Mouse (Mus musculus) gastrocnemius, postnatal 14 days (tissue): ENCODE data around the gene Coa7. TPM values are rescaled to one million over a fixed set of nuclear protein-coding genes. Genes with fewer than 3 reads are reported as not detected.

Experiments used
- DNase-seq: peaks from one replicate; pipeline ENCODE4 v3.0.0; 2021; ENCODE audit warnings: mixed read lengths
- intact Hi-C: fragments of 180-260 bp; cut with DNase I; formaldehyde crosslinking; loops from one replicate; pipeline ENCODE4 v1.15.1; 2025; ENCODE audit warnings: low total_unique reads
- long read RNA-seq, 2 experiments: library from polyadenylated mRNA; stranded (forward); transcript quantifications; one replicate each; pipeline ENCODE4 v2.0.0; 2021
- total RNA-seq, 2 experiments: library from RNA; stranded (reverse); gene quantifications; 2 replicates each; pipeline ENCODE4 v1.2.3; 2021

The Coa7 gene
- total RNA-seq: 10 to 100 TPM; 29.0 to 31.3 TPM
- long read RNA-seq, experiment 1, transcript Coa7-202 (3 exons, 3,714 nt): major isoform, 20 of 21 reads
- long read RNA-seq, experiment 1, partial matches to known transcripts: 0 of 21 reads
- long read RNA-seq, experiment 1, other reads (novel, unspliced or antisense): 0 of 21 reads
- long read RNA-seq, experiment 2, transcript Coa7-202 (3 exons, 3,714 nt): major isoform, 23 of 24 reads
- long read RNA-seq, experiment 2, partial matches to known transcripts: 0 of 24 reads
- long read RNA-seq, experiment 2, other reads (novel, unspliced or antisense): 1 of 24 reads

DNA sequence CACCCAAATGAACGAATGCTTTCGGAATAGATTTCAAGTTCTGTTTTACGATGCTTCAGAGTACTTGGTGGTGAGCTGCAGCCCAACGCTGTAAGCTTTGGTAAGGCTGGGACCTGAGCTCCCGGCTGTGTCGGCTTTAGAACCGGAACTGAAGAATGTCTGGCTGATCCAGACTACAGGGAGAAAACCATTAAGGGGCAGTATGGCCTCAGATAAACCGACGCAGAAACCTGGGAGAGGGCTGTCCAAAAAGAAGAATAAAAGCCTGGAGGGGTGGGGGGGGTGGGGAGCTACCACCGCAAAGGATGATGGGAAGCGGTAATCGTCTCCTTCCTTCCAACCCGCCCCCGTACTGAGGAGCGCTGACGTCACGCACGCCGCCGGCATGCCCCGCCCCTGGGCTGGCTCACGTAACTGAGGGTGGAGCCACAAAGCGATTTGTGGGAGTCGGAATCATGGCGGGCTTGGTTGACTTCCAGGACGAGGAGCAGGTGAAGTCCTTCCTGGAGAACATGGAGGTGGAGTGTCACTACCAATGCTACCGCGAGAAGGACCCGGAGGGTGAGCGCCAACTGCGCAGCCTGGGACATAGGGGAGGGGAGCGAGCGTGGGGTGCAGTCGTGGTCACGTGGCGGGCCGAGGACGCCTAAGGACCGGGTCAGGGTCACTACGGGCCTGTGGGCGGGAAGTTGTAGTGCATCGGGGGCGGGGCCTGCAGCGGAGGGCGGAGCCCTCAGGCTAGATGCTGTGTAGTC, at the start of gene Coa7:
Gene Coa7 (plus strand): TSS at position 411 of the 755 bp plus-strand sequence.
- DNase-seq: peak; percentile 97
- intact Hi-C loops: no loop called here

- no peak for DNase-seq
- intact Hi-C loops: no loop called here
Observed at GRCm38 (mm10) chr4:108300266-108300665, 27.7 kb upstream of the Coa7 start.

- intact Hi-C loops: no loop called here
- DNase-seq: peak; percentile 92
Observed at GRCm38 (mm10) chr4:108300670-108301373, 27.1 kb upstream of the Coa7 start, which contains the start of gene Zyg11b. Gene Zyg11b, minus strand, starts transcription at chr4:108301096.

DNA sequence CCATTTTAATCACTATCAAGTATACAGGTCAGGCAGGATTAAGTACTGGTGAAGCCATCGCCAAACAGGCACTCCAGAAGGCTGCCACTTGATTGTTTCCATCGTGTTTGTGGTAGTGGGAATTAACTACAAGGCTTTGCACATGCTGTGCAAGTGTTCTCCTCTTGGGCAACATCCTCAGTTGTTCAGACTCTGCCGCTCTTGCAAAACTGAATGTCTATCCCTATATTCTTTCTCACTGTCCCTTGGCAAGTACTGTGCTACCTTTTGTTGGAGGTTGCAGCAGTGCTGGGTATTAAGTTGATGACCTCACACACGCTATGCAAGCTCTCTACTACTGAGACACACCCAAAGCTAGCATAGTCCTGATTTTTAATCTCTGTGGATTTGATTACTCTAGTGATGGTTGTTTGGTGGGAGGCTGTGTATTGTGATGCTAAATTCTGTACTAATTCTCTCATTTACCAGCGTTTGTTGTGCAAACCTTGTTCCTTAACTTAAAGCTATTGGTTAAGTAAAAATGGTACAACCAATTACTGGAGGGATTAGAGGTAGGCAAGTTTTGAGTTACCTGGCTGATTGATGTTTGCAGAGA, 25.5 kb upstream of the Coa7 start:
- intact Hi-C loops: no loop called here
- DNase-seq: no peak

DNA sequence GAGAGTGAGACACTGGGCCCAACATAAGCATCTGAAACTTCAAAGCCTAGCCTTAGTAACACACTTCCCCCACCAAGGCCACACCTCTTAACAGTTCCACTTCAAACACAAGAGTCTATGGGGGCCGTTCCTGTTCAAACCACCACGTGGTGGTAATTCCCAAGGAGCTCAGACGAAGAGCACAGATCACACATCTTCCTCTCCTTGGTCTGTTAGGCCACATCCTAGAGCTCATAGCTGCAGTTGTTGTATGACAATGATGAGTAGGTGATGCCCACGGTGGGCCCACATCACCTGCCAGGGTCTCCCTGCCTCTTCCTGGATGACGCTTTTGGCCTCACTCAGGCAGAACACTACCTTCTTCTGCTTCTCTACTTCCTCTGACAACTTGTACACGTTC, 17.2 kb upstream of the Coa7 start:
- intact Hi-C loops: loop anchor here (10.0 kb wide), 1 partner anchor 46 kb away; no protein-coding TSS in a partner anchor

GRCm38 (mm10) chr4:108314041-108314440, 13.9 kb upstream of the Coa7 start:
- intact Hi-C loops: loop anchor here (10.0 kb wide), 1 partner anchor 49 kb away; no protein-coding TSS in a partner anchor
- DNase-seq: no peak

More for the DNA sequence above, 17.2 kb upstream of the Coa7 start:
- DNase-seq: no peak

- DNase-seq: no peak
- intact Hi-C loops: loop anchor here (10.0 kb wide), 1 partner anchor 53 kb away; no protein-coding TSS in a partner anchor
Observed at GRCm38 (mm10) chr4:108317656-108318605, 10.0 kb upstream of the Coa7 start.

GRCm38 (mm10) chr4:108318649-108319615, 9.0 kb upstream of the Coa7 start:
- no peak for DNase-seq
- intact Hi-C loops: loop anchor here (10.0 kb wide), 1 partner anchor 54 kb away; no protein-coding TSS in a partner anchor

- DNase-seq: no peak
- intact Hi-C loops: loop anchor here (10.0 kb wide), 1 partner anchor 55 kb away; no protein-coding TSS in a partner anchor
Observed at GRCm38 (mm10) chr4:108319747-108320146, 8.2 kb upstream of the Coa7 start.

DNA sequence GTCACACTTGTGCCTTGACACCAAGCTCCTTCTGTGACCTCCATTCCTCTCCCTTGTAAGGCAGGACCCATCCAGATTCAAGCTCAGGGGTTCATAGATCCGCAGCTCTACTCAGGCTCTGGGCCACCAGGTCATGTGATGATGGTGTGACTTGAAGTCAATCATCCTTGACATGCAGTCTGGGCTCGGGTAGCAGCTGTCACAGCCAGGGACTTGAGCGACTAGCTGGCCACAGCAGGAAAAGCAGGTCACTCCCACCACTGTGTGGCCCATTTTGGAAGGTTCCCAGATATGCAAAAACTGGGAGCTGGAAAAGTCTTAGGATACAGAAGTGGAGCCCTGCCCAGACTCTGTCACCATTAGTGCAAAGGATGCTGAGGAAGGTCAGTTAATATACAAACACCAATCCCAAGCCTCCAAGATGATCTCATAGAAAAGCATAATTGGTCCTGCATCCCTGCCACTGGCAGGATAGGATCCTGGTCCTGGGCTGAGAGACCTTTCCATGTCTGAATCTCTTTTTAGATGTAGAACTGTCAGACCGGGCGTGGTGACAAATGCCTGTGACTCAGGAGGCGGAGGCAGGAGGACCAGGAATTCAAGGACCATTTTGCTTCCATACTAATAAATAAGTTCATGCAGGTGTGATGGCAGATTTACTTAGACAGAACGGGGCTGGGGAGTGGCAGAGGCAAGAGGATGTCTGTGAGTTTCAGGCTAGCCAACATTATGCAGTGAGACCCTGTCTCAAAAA, 7.1 kb upstream of the Coa7 start:
- intact Hi-C loops: no loop called here
- DNase-seq: no peak

DNA sequence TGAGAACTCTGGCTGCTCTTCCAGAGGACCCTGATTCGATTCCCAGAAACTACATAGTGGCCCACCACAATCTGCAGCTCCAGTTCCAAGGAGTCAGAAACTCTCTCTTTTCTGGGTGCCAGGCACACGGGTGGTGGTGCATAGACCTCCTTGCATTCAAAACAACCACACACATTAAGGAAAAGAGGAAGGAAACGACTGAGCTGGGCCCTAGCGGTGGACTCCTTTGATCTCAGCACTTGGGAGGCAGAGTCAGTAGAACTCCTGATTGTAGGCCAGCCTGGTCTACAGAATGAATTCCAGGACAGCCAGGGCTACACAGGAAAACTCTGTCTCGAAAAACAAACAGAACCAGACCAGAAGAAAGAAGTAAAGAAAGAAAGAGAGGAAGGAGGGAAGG, 4.4 kb upstream of the Coa7 start:
- intact Hi-C loops: no loop called here
- no peak for DNase-seq

DNA sequence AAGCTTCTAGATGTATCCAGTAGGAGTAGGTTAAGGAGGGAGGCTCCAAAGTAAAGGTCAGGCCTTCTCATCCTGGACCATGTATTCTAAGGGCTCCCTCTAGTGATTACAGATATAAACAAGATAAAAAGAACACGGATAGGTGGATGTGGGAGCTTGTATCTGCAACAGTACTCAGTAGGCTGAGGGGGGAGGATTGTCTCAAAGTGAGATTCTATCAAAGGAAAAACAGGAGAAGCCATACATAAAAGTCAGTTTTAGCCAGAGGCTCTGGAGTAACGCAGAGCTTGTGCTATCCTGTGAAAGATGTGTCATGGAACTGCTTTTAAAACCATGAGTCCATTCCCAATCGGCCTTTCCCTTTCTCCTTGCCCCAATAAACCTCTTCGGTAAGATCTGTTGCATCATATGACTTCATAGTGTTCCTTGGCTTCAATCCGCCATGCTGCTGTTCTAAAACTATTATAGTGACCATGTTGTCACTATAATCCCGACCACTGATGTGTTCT, 815 bp upstream of the Coa7 start:
- intact Hi-C loops: no loop called here
- no peak for DNase-seq

GRCm38 (mm10) chr4:108329840-108330239, 1.9 kb downstream of the Coa7 start:
- intact Hi-C loops: loop anchor here (10.0 kb wide), 1 partner anchor 225 kb away; no protein-coding TSS in a partner anchor
- no peak for DNase-seq

DNA sequence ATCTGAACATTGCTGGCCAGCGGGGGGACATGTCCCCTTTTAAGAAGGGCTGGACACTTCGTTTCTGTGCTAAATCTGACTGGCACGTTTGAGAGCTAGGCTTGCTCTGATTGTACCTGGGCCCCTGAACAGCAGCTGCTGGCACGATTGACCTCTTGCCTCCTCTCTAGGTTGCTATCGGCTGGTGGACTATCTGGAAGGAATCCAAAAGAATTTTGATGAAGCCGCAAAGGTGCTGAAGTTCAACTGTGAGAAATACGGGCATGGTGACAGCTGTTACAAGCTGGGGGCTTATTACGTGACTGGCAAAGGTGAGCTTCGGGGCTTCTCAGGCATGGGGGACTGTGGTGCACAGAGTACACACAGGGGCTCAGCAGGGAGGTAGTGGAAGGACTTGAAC, 4.1 kb downstream of the Coa7 start:
- intact Hi-C loops: loop anchor here (10.0 kb wide), 1 partner anchor 223 kb away; no protein-coding TSS in a partner anchor

GRCm38 (mm10) chr4:108335413-108335812, 7.5 kb downstream of the Coa7 start:
- DNase-seq: no peak
- intact Hi-C loops: loop anchor here (10.0 kb wide), 1 partner anchor 219 kb away; no protein-coding TSS in a partner anchor

More for the DNA sequence above, 4.1 kb downstream of the Coa7 start:
- DNase-seq: no peak

DNA sequence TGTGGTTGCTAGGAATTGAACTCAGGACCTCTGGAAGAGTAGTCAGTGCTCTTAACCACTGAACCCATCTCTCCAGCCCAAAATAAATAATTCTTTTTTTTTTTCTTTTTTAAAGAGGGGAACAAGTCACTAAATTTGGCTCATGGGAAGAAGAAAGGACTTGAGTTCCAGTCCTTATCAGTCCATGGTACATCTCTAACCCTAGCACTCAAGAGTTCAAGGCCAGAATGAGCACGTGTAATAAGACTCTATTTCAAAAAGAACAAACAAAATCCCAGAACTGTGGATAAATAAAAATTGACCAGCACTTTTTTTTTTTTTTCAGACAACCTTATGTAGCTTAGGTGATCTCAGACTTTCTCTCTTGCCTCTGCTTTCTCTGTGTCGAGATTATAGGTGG, 8.8 kb downstream of the Coa7 start:
- no peak for DNase-seq
- intact Hi-C loops: loop anchor here (10.0 kb wide), 1 partner anchor 218 kb away; no protein-coding TSS in a partner anchor
